Mouse (Mus musculus): Measurements from ENCODE around the gene Cebpg. TPM values are rescaled to one million over a fixed set of nuclear protein-coding genes. Genes with fewer than 3 reads are reported as not detected.

The Cebpg gene
- 10 to 100 TPM; 27.8 to 29.1 TPM for total RNA-seq (2021)
- long read RNA-seq, experiment 1, full-length matches to known transcripts, result 24 of 30 reads
- long read RNA-seq, experiment 1, partial matches to known transcripts, result 0 of 30 reads
- long read RNA-seq, experiment 1, other reads (novel, unspliced or antisense), result 6 of 30 reads
- long read RNA-seq, experiment 2, full-length matches to known transcripts, result 23 of 26 reads
- long read RNA-seq, experiment 2, partial matches to known transcripts, result 0 of 26 reads
- long read RNA-seq, experiment 2, other reads (novel, unspliced or antisense), result 3 of 26 reads

DNA sequence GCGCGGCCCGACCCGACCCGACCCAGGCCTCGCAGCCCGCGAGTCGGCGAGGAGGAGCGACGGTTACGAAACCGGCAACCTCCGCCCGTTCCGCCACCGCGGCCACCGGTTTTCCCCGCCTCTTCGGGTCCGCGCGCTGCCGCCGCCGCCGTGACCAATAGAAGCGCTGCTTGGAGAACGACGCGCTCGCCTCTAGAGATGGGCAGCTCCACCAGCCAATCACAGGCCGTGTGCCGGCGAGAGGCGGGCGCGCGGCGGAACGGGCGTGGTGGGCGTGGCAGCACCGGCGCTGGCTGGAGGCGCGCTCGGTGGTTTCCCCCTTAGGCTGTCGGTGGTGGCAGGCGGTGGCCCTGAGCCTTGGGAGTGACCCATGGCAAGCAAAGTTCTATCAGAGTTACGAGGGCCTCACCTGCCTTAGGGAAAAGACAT is at the start of gene Cebpg:
Cebpg (minus strand) TSS at position 138 of the 429 bp plus-strand sequence.
- DNase-seq, result peak; percentile 98 to 99
- intact Hi-C loops (cut with DNase I), result loop anchor here (2.0 to 5.0 kb wide), 2 partner anchors 24 to 61 kb away; partner anchors contain the start of gene Cebpa

DNA sequence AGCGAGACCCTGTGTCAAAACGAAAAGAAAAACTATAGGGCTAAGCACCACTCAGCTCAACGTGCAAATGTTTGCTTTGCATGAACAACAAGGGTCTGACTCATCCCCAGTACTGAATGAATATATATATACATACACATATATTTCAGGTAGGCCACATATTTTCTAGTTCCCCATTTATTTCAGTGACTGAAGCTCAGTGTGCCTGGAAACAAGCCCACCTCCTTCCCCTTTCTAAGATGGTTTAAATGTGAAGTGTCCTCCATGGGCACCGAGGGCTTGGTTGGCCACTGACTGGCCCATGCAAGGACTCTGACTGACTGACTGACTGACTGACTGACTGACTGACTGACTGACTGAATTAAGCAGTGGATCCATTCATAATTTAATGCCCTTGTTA is 43.2 kb upstream of the Cebpg start:
- no peak for DNase-seq
- intact Hi-C loops (cut with DNase I), result no loop called here

DNA sequence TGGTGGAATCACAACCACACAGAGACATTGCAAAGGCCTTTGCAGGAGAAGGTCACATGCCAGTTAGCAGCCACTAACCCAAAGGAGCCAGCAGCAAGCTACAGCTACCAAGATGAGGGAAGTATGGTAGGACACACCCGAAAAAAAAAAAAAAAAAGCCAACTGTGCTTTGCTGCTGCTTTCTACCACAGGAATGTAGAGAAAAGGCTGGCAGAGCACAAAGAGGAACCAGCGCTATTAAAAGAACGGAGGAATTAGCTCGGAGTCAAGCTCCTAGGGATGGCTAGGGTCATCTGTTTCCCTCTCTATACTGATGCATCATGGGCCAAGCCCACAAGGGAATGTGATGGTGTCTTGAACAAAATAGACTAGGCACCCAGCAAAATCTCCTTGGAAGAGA is 42.4 kb upstream of the Cebpg start:
- intact Hi-C loops (cut with DNase I), result no loop called here
- DNase-seq, result no peak

DNA sequence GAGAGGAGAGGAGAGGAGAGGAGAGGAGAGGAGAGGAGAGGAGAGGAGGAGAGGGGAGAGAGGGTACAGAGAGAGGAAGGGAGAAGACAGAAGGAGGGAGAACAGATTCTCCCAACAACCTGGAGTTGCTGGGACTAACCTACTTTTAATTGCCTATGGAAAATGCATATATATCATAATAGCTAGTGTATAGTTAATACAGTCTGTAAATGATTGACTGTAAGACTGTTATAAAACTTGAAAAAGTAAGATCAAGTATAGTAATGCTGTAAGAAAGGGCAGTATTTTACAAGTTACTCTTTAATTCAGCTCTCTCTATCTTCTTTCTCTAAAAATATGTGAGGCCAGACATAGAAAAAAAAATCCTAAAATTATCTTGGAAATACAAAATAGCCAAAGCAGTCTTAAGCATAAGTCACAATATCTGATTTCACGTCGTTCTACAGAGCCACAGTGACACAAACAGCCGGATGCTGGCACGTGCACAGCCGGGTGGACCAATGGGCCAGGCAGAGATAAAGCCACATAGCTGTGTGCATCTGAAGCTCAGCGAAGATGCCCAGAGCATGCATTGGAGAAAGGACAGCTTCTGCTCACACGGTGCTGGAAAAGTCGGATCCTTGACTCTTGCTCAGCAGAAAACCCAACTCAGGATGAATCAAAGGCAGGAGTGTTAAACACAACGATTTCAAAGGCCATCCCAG is 38.8 kb upstream of the Cebpg start:
- DNase-seq, result no peak
- intact Hi-C loops (cut with DNase I), result no loop called here

DNA sequence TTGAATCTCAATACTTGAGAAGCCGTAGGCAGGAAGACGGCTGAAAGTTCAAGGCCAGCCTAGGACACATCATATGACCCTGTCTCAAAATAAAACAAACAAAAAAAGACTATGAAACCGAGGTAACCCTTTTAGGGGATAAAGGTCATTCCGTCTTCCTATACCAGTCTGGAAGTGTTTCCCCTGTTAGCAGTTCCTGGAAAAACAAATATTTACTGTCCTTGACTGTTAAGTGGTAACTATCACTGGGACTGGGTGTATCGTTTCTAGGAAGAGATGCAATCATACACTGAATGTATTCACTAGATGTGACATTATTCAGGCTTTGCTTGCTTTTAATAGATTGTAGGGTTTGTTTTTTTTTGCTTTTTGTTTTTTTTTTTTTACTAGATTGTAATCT is 34.2 kb upstream of the Cebpg start:
- intact Hi-C loops (cut with DNase I), result no loop called here
- DNase-seq, result no peak

DNA sequence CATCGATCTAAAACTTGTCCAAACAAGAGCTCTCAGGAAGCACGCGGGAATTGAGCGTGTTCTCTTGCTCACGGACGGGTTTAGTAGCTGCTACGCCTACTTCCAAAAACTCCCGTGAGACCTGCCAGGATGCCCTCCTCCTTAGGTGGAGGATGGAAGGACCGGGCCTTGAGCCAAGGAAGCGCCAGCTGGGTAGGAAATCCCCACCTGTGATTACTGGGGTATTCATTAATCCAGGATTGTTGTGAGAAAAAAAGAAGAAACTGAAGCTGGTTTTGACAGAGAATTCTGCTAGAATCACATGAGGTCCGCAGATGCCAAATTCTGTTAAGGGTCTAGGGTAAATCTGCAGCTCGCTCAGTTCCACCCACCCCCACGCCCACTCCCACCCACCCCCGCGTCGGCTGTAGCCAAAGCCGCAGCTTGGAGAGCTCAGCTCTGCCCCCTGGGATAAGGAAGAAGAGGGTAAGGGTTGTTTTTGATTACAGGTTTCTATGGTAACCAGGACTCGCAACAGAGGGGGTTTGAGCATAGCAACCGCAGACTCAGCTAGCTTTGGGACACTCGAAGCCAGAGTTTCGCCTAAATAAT is 30.0 kb upstream of the Cebpg start:
- intact Hi-C loops (cut with DNase I), result no loop called here
- DNase-seq, result peak; percentile 18 to 23

DNA sequence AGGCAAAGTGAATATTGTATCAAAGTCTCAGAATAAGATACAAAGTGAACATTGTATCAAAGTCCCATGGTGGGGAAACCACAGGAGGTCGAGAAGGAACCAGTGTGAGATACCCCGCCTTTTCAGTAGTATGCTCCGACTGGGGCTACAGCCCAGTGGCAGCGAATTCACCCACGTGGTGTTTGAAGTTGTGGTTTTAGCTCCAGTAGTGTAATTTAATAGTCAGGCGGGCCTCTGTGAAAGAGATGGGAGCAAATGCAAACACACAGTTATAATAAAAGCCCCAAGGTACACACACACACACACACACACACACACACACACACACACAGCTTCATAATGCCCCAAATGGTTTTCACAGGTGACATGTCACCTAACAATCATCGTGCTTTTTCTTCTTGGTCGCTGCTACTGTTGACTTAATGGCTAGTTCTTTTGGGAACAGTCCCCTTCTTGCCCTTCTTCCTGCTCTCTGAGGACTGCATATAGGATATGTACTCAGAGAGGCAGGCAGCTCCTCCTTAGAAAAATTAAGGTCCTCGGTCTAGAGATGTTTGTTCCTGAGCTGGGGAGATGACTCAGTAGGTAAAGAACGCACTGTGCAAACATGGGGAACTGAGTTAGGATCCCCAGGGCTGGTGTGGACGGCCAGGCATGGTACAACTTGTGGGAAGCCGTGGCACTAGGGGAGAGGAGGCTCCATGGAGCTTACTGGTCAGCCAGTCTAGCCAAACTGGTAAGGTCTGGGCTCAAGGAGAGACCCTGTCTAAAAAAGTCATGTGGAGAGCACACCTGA is 28.4 kb upstream of the Cebpg start:
- intact Hi-C loops (cut with DNase I), result loop anchor here (5.0 kb wide), 1 partner anchor 33 kb away; the partner anchor contains the start of gene Cebpa
- no peak for DNase-seq

DNA sequence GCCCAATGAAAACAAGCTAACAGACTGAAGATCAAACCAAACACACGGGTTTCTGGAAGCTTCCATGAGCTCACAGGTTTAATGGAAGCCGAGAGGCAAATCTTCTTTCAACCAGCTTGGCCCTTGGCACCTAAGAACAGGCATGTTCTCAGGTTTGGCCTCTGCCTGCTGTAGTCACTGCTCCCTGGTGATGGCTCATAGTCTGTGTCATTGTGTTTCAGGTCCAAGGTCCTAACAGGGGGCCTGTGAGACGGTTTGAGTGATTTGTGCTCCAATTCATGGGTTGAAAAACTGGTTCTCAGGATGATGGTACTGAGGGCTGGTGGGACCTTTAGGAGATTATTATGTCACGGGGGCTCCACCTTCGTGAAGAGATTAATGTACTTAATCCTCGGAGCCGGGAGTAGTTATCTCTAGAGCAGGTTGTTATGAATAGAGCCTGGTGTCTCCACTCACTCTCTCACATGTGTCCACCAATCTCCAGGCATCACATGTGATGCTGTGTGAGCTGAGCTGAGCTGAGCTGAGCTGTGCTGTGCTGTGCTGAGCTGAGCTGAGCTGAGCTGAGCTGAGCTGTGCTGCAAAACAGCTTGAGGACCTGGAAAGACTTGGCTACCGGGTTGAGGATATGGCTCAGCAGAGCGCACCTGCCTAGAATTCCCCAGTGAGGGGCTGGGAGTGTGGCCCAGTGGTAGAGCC is 25.2 kb upstream of the Cebpg start:
- intact Hi-C loops (cut with DNase I), result loop anchor here (2.0 to 5.0 kb wide), 2 partner anchors 25 to 36 kb away; partner anchors contain the start of genes Cebpa and Cebpg
- DNase-seq, result no peak

DNA sequence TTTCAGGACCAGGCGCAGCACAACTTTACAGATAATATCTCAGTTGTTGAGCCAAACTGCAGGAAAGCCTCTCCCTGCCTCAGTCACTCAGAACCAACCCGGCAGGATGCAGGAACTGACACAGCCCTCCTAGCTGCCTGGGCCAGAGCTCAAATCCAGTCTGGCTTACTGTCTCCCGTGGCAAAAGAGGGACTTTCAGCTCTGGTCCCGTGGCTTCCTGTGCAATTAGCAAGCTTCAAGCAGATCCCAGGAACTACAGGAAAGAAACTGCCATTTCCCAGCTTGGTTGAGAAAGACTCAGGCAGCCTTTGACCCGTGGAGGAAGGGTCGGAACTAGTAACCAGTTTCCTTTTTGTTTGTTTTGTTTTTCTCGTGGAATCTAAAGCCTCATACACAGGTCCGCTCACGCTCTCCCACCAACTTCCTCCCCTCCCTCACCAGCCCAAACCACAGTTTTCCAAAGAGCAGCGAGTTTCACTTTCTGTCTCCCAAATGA is 24.5 kb upstream of the Cebpg start:
- peak; percentile 52 to 62 for DNase-seq
- intact Hi-C loops (cut with DNase I), result loop anchor here (2.0 to 5.0 kb wide), 2 partner anchors 24 to 36 kb away; partner anchors contain the start of genes Cebpa and Cebpg

DNA sequence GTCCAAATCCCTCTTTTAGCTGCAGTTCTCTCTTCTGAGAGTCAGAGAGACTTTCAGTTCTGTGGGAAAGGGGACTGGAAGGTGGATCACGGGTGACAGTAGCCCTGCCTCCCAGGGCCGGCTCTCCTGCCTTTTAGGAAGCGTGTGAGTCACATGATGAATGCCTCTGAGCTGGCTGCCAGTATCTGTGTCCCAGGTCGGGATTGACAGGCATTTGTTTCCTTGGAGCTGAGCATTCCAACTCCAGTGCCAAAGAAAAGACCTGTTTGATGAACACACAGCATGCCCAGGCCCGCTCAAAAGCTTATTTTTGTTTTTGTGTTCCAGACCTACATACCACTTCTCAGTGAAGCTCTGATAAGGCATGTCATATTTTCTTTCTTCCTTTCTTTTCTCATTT is 20.3 kb upstream of the Cebpg start:
- intact Hi-C loops (cut with DNase I), result no loop called here
- DNase-seq, result peak in 1 of 2 experiments; percentile 36

DNA sequence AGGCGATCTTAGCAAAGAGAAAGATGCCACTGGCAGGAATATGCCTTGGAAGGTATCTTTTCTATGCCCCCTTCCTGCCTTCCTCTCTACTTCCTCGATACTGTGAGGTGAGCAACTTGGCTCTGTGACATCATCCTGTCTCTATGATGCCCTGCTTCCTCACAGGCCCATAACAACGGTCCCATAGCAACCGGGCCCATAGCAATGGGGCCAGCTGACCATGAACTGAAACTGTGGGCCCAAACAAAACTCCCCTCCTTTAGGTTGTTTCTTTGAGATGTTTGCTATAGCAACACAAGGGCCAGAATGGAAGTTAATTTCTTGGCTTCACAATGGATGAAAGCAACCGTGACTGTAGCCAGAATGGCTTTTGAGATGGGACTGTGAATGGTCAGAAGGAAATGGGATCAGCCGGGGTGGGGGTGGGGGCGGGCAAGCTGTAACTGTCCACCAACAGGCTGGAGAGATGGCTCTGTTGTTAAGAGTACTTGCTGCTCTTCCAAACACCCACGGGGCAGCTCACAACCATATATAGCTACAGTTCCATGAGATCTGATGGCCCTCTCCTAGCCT is 10.4 kb upstream of the Cebpg start:
- DNase-seq, result no peak
- intact Hi-C loops (cut with DNase I), result no loop called here

DNA sequence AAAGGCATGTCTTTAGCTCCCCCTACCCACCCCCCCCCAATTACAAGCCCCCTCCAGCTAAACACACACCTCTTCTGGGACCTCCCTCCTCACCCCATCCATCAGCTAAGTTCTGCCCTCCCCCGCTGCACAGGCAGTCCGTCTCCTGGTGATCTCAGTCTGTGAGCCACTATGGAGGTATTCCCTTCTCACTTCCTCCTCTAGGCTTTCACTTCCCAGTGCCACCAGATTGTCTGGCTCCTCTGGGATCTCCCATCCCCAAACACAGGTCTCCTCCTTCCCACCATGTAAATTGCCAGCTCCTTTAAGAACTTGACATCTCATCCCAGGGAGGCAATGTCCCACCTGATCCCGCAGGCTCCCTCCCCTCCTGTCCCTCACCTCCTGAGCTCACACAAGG is 9.6 kb upstream of the Cebpg start:
- intact Hi-C loops (cut with DNase I), result no loop called here
- no peak for DNase-seq

DNA sequence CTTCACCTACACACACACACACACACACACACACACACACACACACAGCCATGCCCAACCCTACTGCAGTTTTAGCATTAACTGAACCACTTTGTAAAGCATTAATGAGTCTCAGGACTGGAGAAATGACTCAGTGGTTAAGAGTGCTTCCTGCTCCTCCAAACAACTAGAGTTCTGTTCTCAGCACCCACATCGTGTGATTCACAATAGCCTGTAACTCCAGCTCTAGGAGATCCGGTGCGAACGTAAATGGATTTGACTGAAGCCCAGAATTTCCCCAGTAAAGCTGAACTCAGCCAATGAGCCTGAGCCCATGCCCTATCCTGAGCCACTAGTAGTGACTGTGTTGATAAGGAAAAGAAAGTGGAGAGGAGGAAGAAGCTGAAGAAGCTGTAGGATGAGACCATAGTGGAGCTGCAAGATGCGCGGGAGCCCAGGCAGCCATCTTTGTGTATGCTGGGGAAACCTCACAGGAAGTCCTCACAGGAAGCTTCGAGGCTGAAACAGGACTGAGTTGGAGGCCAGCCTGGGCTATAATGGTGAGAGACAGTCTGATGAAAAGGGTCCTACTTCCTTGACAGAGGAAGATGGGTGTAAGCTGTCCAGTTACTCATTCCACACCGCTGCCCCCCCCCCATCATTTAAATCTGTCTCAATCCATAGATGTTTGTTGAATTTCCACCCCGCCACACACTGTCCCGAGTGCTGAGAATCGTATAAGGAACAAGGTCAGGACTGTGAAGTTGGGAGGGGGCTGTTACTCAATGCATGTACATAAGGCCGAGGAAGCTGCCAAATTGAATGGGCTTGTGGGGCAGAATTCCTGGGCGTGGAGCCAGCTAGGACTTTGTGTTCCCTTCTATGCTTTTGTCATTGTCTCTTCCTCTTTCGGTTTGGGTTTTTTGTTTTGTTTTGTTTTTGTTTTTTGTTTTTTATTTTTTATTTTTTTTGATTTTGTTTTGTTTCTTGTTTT is 8.2 kb upstream of the Cebpg start:
- intact Hi-C loops (cut with DNase I), result no loop called here
- DNase-seq, result peak; percentile 46 to 70

DNA sequence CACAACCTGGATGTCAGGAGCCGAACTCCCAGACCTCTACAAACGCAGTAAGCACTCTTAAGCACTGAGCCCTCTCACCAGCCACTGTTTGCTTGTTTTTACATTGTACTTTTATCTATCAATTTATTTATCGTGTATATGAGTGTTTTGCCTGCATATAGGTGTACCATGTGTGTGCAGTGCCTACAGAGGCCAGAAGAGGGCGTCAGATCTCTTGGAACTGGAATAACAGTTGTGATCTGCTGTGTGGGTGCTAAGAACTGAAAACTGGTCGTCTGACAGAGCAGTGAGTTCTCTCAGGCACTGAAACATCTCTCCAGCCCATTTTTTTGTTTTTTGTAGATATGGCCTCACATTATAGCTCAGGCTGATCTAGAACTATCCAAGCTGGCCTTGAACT is 3.1 kb upstream of the Cebpg start:
- intact Hi-C loops (cut with DNase I), result loop anchor here (5.0 kb wide), 1 partner anchor 58 kb away; the partner anchor contains the start of gene Cebpa
- no peak for DNase-seq

DNA sequence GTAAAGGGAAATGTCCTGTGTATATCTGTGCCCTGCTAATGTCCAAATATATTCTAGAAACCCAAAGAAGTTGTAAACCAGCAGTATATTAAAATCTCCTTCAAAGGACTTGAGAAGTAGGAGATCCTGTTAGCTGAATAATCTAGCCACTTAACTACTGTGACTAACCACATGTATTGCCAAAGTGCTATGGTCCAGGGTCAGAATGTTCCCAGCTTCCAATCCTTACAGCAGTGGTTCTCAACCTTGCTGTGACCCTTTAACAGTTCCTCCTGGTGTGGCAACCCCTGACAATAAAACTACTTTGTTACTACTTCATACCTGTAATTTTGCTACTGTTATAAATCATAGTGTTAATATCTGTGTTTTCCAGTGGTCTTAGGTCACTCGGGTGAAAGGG is 2.0 kb upstream of the Cebpg start:
- intact Hi-C loops (cut with DNase I), result loop anchor here (5.0 kb wide), 1 partner anchor 59 kb away; the partner anchor contains the start of gene Cebpa
- no peak for DNase-seq

DNA sequence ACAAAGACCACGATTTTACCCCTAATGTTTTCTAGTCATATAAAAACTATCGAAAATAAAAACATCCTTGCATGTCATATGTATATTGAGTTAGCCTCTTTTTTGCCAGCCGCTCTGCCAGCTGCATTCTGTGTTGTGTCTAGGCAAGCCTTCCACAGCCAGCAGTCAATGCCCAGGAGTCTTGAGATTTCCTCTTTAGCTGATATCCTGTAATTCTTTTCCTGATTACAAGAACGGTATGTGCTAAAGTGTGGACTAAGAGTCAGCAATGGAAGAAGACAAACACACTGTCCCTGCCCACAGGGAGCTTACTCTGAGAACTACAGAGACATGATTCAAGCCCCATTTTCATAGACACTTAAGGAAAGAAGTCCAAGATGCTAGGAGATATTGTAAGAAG is 1.2 kb upstream of the Cebpg start:
- intact Hi-C loops (cut with DNase I), result loop anchor here (2.0 to 5.0 kb wide), 2 partner anchors 23 to 60 kb away; partner anchors contain the start of gene Cebpa

DNA sequence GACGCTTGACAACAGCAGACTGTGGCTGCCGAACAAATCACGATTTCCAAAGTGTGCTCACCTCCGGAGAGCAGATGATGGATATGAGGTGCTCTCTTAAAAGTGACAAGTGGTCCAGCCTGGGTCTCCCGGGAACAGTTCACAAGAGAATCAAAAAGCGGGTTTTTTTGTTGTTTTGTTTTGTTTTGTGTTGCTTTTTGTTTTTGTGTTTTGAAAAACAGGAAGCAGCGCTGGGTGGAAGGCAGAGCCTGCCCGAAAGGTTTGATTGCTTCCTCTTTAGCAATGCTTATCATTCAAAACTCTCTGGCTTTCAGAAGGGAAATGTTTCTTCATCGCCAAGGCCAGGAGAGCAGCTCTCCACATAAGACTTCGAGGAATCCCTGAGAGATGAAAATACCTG is 626 bp upstream of the Cebpg start:
- intact Hi-C loops (cut with DNase I), result loop anchor here (2.0 to 5.0 kb wide), 2 partner anchors 24 to 60 kb away; partner anchors contain the start of gene Cebpa

More for the DNA sequence above, 1.2 kb upstream of the Cebpg start:
- DNase-seq, result no peak

More for the DNA sequence above, 626 bp upstream of the Cebpg start:
- DNase-seq, result no peak
